Mouse (Mus musculus) spleen, postnatal 36 days (tissue): ENCODE measurements around the gene Prkcz.

Source experiments
- DNase-seq, 2 experiments: peaks; one replicate each; pipeline ENCODE4 v3.0.0; 2022; ENCODE audit warnings: low spot score in 2 of 2, mixed read lengths in 1 of 2

Gene Prkcz

DNA sequence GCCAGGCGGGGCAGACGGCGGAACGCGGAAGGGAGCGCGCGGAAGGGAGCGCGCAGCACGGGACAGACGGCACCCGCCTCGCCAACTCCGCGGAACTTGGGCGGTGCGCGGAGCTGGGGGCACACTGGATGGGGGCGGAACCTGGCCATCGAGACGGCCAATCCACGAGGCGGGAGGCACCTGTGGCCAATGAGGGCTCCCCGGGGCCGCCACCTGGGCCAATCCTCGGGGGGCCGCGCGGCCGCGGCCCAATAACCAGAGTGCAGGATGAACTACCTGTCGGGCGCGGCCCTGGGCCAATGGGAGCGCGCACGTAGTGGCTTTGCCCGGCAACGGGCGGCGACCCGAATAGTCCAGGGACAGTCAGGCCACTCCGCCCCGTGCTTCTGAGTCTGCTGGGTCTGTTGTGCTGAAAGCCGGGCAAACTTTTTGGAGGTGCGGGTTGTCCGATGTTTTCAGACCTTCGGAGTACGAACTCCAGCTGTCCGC is at the start of gene Prkcz:
Gene Prkcz (minus strand): TSS at position 59 of the 489 bp plus-strand sequence.
- DNase-seq = peak; percentile 76 to 78

DNA sequence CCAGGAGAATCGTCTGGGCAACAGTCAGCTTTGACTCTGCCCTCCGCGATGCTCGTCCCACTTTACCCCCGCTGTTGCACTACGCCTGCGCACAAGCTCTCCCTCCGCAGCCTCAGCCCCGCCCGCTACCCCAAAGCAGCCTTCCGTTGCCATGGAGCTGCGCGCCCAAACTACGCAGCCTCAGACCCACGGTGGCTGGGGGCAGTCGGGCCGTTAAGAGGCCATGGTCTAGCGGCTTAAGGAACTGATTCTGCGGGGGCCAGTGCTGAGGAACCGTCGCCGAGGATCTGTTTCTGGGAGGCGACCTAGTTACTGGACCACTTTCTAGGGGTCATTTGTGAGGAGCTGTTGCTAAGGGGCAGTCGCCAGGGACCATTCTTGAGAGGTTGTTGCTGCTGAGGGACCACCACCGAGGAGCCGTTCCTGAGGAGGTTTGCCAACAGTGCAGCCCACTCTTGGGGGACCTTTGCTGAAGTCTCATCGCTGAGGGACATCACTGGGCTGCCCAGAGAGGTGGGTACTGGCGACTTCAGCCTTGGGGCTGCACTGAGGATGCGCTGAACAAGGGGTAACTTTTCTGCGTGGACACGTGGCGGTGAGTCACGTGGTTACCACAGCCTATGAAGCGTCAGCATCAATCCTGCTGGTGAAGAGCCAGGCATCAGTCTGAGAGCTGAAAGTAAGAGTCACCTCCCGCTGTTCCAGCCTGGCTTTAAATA is 48.1 kb upstream of the Prkcz start, which contains the start of gene Cfap74:
Gene Cfap74 (plus strand): TSS at position 133 of the 719 bp plus-strand sequence.
- DNase-seq = peak; percentile 29 to 45

GRCm38 (mm10) chr4:155408695-155409057 is 47.5 kb upstream of the Prkcz start:
- DNase-seq = no peak

- no peak for DNase-seq
Measured at GRCm38 (mm10) chr4:155402489-155402888, 41.3 kb upstream of the Prkcz start.

DNA sequence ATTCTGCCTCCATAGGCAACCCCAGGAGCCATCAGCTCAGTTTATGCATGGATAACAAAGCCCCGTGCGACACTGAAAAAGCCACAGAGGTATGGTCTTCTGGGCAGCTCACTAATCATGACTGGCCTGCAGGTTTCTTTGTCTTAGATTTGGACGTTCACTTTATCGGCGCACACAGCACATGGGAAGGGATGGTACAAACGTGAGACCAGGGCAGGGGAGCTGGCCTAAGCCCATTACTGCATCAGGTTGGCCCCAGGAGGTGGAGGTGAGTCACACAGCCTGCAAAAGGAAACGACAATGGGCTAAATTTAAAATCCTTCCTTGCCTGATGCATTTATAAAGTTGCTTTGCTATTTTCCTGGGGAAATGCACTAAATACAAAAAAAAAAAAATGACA is 40.0 kb upstream of the Prkcz start:
- DNase-seq = no peak

GRCm38 (mm10) chr4:155398222-155398540 is 37.0 kb upstream of the Prkcz start:
- no peak for DNase-seq

DNA sequence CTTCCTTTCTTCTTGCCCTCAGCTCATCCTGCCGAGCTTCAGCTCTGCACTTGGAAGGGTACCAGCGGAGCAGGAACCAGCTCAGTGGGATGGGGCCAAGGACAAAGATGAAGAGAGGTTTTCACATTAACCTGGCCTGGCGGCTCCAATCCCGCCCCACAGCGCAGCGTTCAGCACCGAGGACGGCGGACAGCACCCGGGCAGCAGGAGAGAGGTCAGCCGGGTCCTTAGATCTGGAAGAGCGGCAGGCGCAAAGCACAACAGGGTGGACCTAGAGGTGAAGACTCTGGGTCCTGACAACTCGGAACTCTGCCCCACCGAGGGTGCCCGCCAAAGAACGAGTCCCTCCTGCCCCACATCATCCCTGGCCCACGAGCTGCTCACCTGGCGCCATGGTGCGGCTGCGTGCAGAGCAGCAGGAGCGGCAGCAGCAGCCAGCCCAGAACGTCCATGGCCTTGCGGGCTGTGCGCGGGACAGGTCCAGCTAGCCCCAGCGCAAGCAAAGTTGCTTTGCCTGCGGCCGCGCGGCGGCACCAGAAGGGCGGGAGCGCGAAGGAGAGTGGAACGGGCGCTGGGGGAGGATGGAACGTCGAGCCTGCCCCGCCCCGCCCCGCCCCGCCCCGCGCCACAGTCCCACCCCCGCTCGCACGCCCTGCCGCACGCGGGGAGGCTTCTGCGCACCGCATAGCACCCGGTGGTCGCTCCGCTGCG is 36.5 kb upstream of the Prkcz start, which contains the start of gene Gabrd:
Gene Gabrd (minus strand): TSS at position 602 of the 711 bp plus-strand sequence.
- no peak for DNase-seq

DNA sequence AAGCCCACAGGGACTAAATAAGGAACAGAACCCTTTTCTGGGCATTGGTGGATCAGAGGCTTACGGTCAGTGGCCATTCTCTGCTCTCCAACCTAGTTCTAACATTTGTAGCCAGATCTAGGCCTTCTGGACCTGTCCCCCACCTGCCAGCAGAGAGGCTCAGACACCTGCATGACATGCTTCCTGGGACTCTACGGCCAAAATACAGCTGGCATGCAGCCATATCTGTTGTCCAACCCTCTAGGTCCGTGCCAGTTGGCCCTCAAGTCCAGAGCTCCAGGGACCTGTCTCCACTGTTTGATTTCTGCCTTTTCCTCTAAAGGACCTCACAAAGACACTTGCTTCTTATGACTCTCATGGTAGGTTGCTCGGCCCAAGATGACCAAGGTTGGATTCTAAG is 35.6 kb upstream of the Prkcz start:
- DNase-seq = no peak

- DNase-seq = no peak
Measured at GRCm38 (mm10) chr4:155395471-155395870, 34.3 kb upstream of the Prkcz start.

- DNase-seq = no peak
Measured at GRCm38 (mm10) chr4:155387166-155387565, 26.0 kb upstream of the Prkcz start.

- no peak for DNase-seq
Measured at GRCm38 (mm10) chr4:155383326-155383725, 22.2 kb upstream of the Prkcz start.

DNA sequence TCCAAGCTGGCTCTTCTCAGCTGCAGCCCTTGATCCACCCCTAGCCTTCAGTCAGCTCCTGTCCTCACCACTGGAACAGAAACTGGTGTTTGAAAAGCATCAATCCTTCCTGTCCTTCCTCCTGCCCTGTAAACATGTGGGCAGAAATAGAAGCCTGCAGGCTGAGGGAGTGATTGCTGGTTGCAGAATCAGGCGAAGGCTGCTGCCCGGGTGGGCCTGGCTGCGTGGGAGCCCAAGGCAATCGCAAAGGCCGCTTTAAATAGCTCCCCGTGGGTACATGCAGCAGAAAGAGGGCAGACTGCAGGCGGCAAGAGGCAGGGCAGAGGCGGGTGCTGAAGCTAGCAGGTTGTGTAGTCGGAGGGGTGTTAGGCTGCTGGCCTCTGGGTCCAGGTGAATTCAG is 21.6 kb upstream of the Prkcz start:
- DNase-seq = no peak

GRCm38 (mm10) chr4:155381974-155382373 is 20.8 kb upstream of the Prkcz start:
- DNase-seq = no peak

- DNase-seq = no peak
Measured at GRCm38 (mm10) chr4:155371797-155372735, 10.9 kb upstream of the Prkcz start.

DNA sequence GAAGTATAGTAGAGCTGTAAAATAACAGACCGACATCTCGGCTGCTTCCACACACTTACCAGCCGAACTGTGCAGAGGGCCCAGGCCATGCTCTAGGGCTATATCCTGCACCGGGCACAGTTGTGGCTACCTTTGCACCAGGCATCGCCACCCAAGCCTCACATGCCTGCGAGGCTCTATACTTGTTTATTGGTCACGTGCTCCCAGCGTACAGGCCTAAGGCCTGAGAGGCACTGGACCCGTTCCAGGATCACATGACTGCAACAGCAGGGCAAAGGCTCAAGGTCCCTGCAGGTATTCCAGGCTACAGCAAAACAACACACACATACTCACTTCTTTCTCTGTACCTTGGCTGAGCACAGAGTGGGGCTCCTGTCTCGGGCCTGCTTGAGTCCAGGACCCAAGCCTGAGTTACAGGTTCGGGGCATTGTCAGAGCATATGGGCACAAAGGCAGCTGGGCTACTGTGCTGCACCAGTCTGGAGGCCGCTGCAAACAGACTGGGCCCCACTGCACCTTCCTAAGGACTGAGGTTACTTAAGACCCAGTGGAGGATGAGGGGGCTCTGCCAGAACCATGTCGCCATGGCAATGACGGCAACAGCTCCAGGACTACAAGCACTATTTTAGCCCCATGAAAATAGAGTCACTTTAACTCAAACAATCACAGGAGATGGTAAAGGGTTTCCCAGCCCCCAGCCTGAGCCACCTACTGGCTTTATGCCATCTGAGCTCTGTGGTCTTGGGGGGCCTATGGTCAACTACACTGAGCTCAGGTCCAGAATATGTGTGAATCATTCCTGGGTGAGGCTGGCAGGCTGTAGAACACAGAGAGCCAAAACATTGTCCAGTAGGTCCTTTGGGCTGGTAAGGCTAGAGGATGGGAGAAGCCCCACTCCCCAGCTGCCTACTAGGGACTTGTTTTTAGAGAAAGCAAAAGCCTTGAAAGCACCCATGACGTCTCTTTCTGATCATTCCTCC is 9.9 kb upstream of the Prkcz start:
- no peak for DNase-seq

- DNase-seq = peak in 1 of 2 experiments; percentile 13
Measured at GRCm38 (mm10) chr4:155368684-155369083, 7.5 kb upstream of the Prkcz start.

DNA sequence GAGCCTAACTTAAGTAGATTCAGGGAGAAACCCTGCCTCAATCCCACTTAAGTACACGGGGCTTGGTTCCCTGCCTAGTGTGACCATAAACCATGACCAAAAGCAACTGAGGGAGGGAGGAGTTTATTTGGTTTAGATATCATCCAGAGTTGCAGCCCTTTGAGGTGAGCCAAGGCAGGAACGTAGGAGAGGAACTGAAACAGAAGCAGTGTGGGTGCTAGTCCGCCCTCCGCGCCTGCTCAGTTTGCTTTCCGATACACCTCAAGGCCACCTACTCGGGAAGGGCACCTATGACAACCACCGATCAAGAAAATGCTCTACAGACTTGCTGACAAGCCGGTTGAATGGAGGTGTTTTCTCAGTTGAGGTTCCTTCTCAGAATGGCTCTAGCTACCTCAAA is 6.6 kb upstream of the Prkcz start:
- no peak for DNase-seq

DNA sequence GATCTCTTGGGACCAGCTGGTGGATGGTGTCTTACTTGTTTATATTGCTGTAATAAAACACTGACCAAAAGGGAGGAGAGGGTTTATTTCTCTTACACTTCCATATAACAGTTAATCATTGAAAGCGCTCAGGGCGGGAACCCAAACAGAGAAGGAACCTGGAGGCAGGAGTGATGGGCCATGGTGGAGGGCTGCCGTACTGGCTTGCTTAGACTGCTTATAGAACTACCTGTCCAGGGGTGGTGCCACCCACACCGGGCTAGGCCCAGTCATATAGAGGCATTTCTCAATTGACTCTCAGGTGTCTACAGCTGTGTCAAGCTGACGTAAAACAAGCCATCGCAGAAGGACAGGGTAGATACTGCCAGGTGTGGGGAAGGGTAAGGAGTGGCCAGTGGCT is 5.6 kb upstream of the Prkcz start:
- no peak for DNase-seq

DNA sequence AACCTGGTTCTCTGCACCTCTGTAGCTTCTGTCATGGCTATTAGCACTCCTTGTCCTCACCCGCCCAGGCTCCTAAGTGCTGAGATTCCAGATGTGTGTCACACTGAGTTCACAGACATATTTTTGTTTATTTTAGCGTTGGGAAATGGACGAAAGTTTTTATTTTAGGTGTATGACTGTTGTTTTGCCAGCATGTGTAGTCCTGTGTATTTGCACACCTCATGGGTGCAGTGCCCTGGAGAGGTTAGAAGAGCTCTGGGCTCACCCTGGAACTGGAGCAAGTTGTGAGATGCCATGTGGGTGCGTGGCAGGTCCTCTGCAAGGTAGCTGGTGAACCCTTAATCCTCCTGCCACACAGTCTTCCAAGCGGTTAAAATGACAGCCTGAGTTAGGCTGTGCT is 1.3 kb upstream of the Prkcz start:
- DNase-seq = no peak

- peak in 1 of 2 experiments; percentile 6 for DNase-seq
Measured at GRCm38 (mm10) chr4:155360856-155361255, 305 bp downstream of the Prkcz start.
